Mouse (Mus musculus) olfactory bulb, adult 2 months (tissue): ENCODE measurements around the gene Actg2. TPM values are rescaled to one million over a fixed set of nuclear protein-coding genes. Genes with fewer than 3 reads are reported as not detected.
A peak's percentile ranks its signal among the peaks of the same experiment; 100 is the strongest.

ENCODE experiments used
- H3K27ac ChIP-seq: fragments of 200-500 bp; 2 replicates; pipeline ENCODE4 v1.5.1; 2012; ENCODE audit warnings: low read depth, low read length; ENCODE audit not compliant: insufficient read depth
- H3K4me1 ChIP-seq: fragments of 200-500 bp; 2 replicates; pipeline ENCODE4 v1.6.1; 2012; ENCODE audit warnings: low read length; ENCODE audit not compliant: control insufficient read depth, insufficient read depth
- H3K4me3 ChIP-seq: fragments of 200-500 bp; 2 replicates; pipeline ENCODE4 v1.5.1; 2012; ENCODE audit warnings: mild to moderate bottlenecking, low read depth, low read length, moderate library complexity; ENCODE audit not compliant: insufficient read depth
- CTCF ChIP-seq: fragments of 200-500 bp; IDR thresholded peaks from 2 replicates; pipeline ENCODE4 v1.5.1; 2012; ENCODE audit warnings: low read depth, mild to moderate bottlenecking, low read length, moderate library complexity; ENCODE audit not compliant: insufficient read depth
- POLR2A ChIP-seq: fragments of 200-500 bp; IDR thresholded peaks from 2 replicates; pipeline ENCODE4 v1.6.1; 2012; ENCODE audit warnings: mild to moderate bottlenecking, low read depth, low read length, moderate library complexity; ENCODE audit not compliant: insufficient read depth
- WGBS: fragments of 180-500 bp; shearing (Covaris S2); methylation state at CpG from one replicate; pipeline ENCODE4 v1.1.7; 2018; 5-methylcytosine and 5-hydroxymethylcytosine counted together
- polyA plus RNA-seq: library from polyadenylated mRNA; stranded (reverse); fragments of >200 nt; gene quantifications from 2 replicates; pipeline ENCODE4 v1.2.4, GENCODE M21; 2012; ENCODE audit warnings: low replicate concordance; ENCODE audit not compliant: missing spikeins, insufficient read depth, insufficient read length

Gene Actg2
- polyA plus RNA-seq, 1 experiment = not detected

- peak overlapping the region; percentile 30 for H3K27ac ChIP-seq
- TF ChIP-seq CTCF (no peak), POLR2A (0 out of 2 replicates have a peak, but pooled peaks have one; percentile 27)
- peak overlapping the region; percentile 85 for H3K4me3 ChIP-seq
- peaks cover 20% of the 10 kb centered on the region for H3K4me1 ChIP-seq
- 2% methylated on average over 37 of the region's 37 CpGs for WGBS
Observed at GRCm38 (mm10) chr6:83571840-83572667, 36.0 kb upstream of the Actg2 start.

- TF ChIP-seq CTCF (no peak), POLR2A (no peak)
- H3K4me3 ChIP-seq = no peak overlapping the region
- no peak overlapping the region for H3K27ac ChIP-seq
Observed at GRCm38 (mm10) chr6:83568901-83569862, 33.1 kb upstream of the Actg2 start.

GRCm38 (mm10) chr6:83555972-83556371 is 19.9 kb upstream of the Actg2 start:
- H3K4me3 ChIP-seq = no peak overlapping the region
- no peak for TF ChIP-seq POLR2A
- TF ChIP-seq CTCF = no peak
- H3K4me1 ChIP-seq = no peaks in the 10 kb centered on the region
- H3K27ac ChIP-seq = no peak overlapping the region
- WGBS = 67% methylated on average over 6 of the region's 6 CpGs

More at GRCm38 (mm10) chr6:83568901-83569862, 33.1 kb upstream of the Actg2 start:
- 55% methylated on average over 20 of the region's 20 CpGs for WGBS
- H3K4me1 ChIP-seq = peaks cover 20% of the 10 kb centered on the region

- Histone ChIP-seq H3K4me3 (no peak overlapping the region), H3K4me1 (no peaks in the 10 kb centered on the region), H3K27ac (no peak overlapping the region)
- TF ChIP-seq POLR2A = no peak
- 33% methylated on average over 5 of the region's 5 CpGs for WGBS
Observed at GRCm38 (mm10) chr6:83548346-83548745, 12.3 kb upstream of the Actg2 start.

GRCm38 (mm10) chr6:83545778-83546177 is 9.7 kb upstream of the Actg2 start:
- no peak for TF ChIP-seq POLR2A
- no peak for TF ChIP-seq CTCF
- Histone ChIP-seq H3K4me3 (no peak overlapping the region), H3K4me1 (peaks cover 7% of the 10 kb centered on the region; the same call in 1 of the 2 replicates), H3K27ac (no peak overlapping the region)
- WGBS = 76% methylated on average over 3 of the region's 3 CpGs

- no peak overlapping the region for H3K4me3 ChIP-seq
- no peak for TF ChIP-seq CTCF
- TF ChIP-seq POLR2A = no peak
- H3K27ac ChIP-seq = peak overlapping the region; percentile 40; the same call in 1 of the 2 replicates
- H3K4me1 ChIP-seq = peaks cover 10% of the 10 kb centered on the region; the same call in 1 of the 2 replicates
- WGBS = 30% methylated on average over 11 of the region's 11 CpGs
Observed at GRCm38 (mm10) chr6:83541756-83542456, 5.8 kb upstream of the Actg2 start.

GRCm38 (mm10) chr6:83540017-83540416 is 4.0 kb upstream of the Actg2 start:
- H3K4me1 ChIP-seq = peaks cover 10% of the 10 kb centered on the region; the same call in 1 of the 2 replicates
- no peak overlapping the region for H3K27ac ChIP-seq
- no peak overlapping the region for H3K4me3 ChIP-seq
- no peak for TF ChIP-seq POLR2A
- no peak for TF ChIP-seq CTCF
- 26% methylated on average over 4 of the region's 4 CpGs for WGBS

- no peak overlapping the region for H3K27ac ChIP-seq
- no peak overlapping the region for H3K4me3 ChIP-seq
- TF ChIP-seq CTCF (no peak), POLR2A (no peak)
- peaks cover 4% of the 10 kb centered on the region; the same call in 1 of the 2 replicates for H3K4me1 ChIP-seq
- WGBS = 60% methylated on average over 6 of the region's 6 CpGs
Observed at GRCm38 (mm10) chr6:83536795-83537059, 662 bp upstream of the Actg2 start.

GRCm38 (mm10) chr6:83532608-83533007 is 3.5 kb downstream of the Actg2 start:
- Histone ChIP-seq H3K27ac (no peak overlapping the region), H3K4me1 (no peaks in the 10 kb centered on the region), H3K4me3 (no peak overlapping the region)
- TF ChIP-seq CTCF (no peak), POLR2A (no peak)
- 91% methylated on average over 2 of the region's 2 CpGs for whole genome bisulfite sequencing
